Mouse (Mus musculus): ENCODE measurements at regions not wholly inside any gene's neighbourhood (a gene's known extent, or its start where the extent isn't known, plus 50 kb on each side); places are given as distances from the start of the nearest gene placed in this dataset.
"Not testable (repeated sequence)": the region's sequence is repeated elsewhere in the genome, so short reads cannot be mapped to it uniquely, and the experiment has no call there.

- DNase-seq (ENCODE audit: low spot score in 2 of 2) = peak; percentile 4 to 7
These were observed 188.8 kb upstream of the Dmac1 start for GRCm38 (mm10) chr4:75466880-75467327.

GRCm38 (mm10) chr4:75463579-75463978 is 185.5 kb upstream of the Dmac1 start:
- DNase-seq (ENCODE audit: low spot score in 2 of 2) = no peak

- no peak for DNase-seq (ENCODE audit: low spot score in 2 of 2)
These were observed 171.4 kb upstream of the Dmac1 start for GRCm38 (mm10) chr4:75449478-75449877.

- no peak for DNase-seq (ENCODE audit: low spot score in 2 of 2)
These were observed 145.2 kb upstream of the Dmac1 start for GRCm38 (mm10) chr4:75423296-75423695.

GRCm38 (mm10) chr4:75400754-75401153 is 122.6 kb upstream of the Dmac1 start:
- not testable (repeated sequence) for DNase-seq (ENCODE audit: low spot score in 2 of 2)

GRCm38 (mm10) chr4:75394992-75395391 is 116.9 kb upstream of the Dmac1 start:
- no peak for DNase-seq (ENCODE audit: low spot score in 2 of 2)

- no peak for DNase-seq (ENCODE audit: low spot score in 2 of 2)
These were observed 116.2 kb upstream of the Dmac1 start for GRCm38 (mm10) chr4:75394264-75394663.

- no peak for DNase-seq (ENCODE audit: low spot score in 2 of 2)
These were observed 108.3 kb upstream of the Dmac1 start for GRCm38 (mm10) chr4:75386271-75386938.

- no peak for DNase-seq (ENCODE audit: low spot score in 2 of 2)
These were observed 81.4 kb upstream of the Dmac1 start for GRCm38 (mm10) chr4:75359496-75359895.

GRCm38 (mm10) chr4:75355621-75356020 is 77.5 kb upstream of the Dmac1 start:
- no peak for DNase-seq (ENCODE audit: low spot score in 2 of 2)

- no peak for DNase-seq (ENCODE audit: low spot score in 2 of 2)
These were observed 56.4 kb upstream of the Dmac1 start for GRCm38 (mm10) chr4:75334496-75334895.

GRCm38 (mm10) chr4:75332791-75333190 is 54.7 kb upstream of the Dmac1 start:
- DNase-seq (ENCODE audit: low spot score in 2 of 2) = no peak

GRCm38 (mm10) chr4:75329511-75330171 is 51.5 kb upstream of the Dmac1 start:
- DNase-seq (ENCODE audit: low spot score in 2 of 2) = no peak
